Mouse (Mus musculus) CH12.LX (cell line): ENCODE data around the gene Scaf11.

Source experiments
- CHD2 ChIP-seq: IDR thresholded peaks from 2 replicates; pipeline ENCODE4 v1.6.1; 2011; ENCODE audit warnings: low read length, improper control_type of control experiment
- CTCF ChIP-seq, 2 experiments: IDR thresholded peaks in 1 of 2; conservative IDR thresholded peaks in 1 of 2; 2 replicates each; pipeline ENCODE4 v1.5.1; 2011 to 2012; ENCODE audit warnings: low read depth in 2 of 2, low read length in 2 of 2, improper control_type of control experiment in 1 of 2, inconsistent platforms in 1 of 2, mild to moderate bottlenecking in 1 of 2, moderate library complexity in 1 of 2
- EP300 ChIP-seq: IDR thresholded peaks from 2 replicates; pipeline ENCODE4 v1.6.1; 2011; ENCODE audit warnings: low read length, improper control_type of control experiment
- POLR2A ChIP-seq: IDR thresholded peaks from 2 replicates; pipeline ENCODE4 v1.6.1; 2011; ENCODE audit warnings: low read depth, mild to moderate bottlenecking, improper control_type of control experiment, low read length
- RCOR1 ChIP-seq: conservative IDR thresholded peaks from 2 replicates; pipeline ENCODE4 v1.6.1; 2012; ENCODE audit warnings: low read depth, mild to moderate bottlenecking, inconsistent platforms, low read length, improper control_type of control experiment
- SMC3 ChIP-seq: IDR thresholded peaks from 2 replicates; pipeline ENCODE4 v1.6.1; 2011; ENCODE audit warnings: low read depth, low read length, improper control_type of control experiment
- TCF12 ChIP-seq: IDR thresholded peaks from 2 replicates; pipeline ENCODE4 v1.6.1; 2014; ENCODE audit warnings: low read depth, mild to moderate bottlenecking, inconsistent platforms, low read length, improper control_type of control experiment
- USF1 ChIP-seq: IDR thresholded peaks from 2 replicates; pipeline ENCODE4 v1.6.1; 2014; ENCODE audit warnings: low read depth, mild to moderate bottlenecking, inconsistent platforms, low read length, improper control_type of control experiment
- ZKSCAN1 ChIP-seq: IDR thresholded peaks from 2 replicates; pipeline ENCODE4 v1.6.1; 2012; ENCODE audit warnings: low read depth, inconsistent platforms, low read length, improper control_type of control experiment, borderline replicate concordance

DNA sequence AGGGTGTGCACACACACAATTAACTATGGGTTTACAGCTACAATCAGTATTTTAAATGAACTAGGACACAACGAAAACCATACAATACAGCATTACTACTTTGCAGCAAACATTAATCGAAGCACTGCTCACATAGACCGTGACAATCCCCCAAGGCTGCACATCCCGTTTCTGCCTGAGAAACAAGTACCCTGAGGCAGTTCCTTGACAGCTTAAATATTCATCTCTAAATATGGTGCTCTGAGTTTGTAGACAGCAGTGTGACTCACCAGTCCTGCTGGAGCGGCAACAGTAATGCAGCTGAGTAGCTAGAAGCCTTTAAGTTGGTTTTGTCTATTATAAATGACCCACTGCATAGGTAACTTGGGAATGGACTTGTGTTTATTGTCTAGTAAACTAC lies 55.1 kb downstream of the Scaf11 start:
- TF ChIP-seq CTCF (conservative IDR thresholded peaks at IDR 0.05 in 1 of 2, IDR thresholded peaks at IDR 0.05 in 1 of 2; ENCODE audit: low read depth in 2 of 2, low read length in 2 of 2) = no peak
- TF ChIP-seq EP300 = no peak
- TF ChIP-seq CHD2 = no peak
- no peak for TF ChIP-seq ZKSCAN1
- no peak for TF ChIP-seq RCOR1
- TF ChIP-seq SMC3 = no peak
- no peak for TF ChIP-seq POLR2A
- TF ChIP-seq USF1 = no peak
- no peak for TF ChIP-seq TCF12
